Mouse (Mus musculus): ENCODE data around the gene Spata25. TPM values are rescaled to one million over a fixed set of nuclear protein-coding genes. Genes with fewer than 3 reads are reported as not detected.

Gene Spata25
- polyA plus RNA-seq, 1 experiment from 2014 or later = not detected

DNA sequence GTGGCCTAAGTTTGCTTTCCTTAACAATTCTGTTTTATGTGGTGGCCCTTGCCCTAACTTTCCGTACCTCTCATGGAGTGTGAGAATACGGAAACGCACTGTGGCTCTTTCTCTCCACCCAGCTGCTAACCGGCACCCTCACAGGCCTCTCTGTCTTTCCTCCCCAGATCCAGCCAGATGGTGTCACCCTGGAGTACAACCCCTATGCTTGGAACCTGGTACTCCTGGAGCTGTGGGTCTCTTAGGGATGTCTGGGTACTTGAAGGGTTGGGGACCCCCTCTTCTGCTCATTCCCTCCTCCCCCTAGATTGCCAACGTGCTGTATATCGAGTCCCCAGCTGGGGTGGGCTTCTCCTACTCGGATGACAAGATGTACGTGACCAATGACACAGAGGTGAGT lies 6.2 kb upstream of the Spata25 start:
- H3K4me3 ChIP-seq = peak overlapping the region; percentile 81
- H3K27me3 ChIP-seq = no peaks in the 10 kb centered on the region
- ATAC-seq (replicated peaks) = no peak
- no peaks in the 10 kb centered on the region for H3K9me3 ChIP-seq
- no peak overlapping the region for H3K27ac ChIP-seq (replicated peaks)
- H3K9ac ChIP-seq (replicated peaks) = peak overlapping the region; percentile 73
- 52% methylated on average over 8 of the region's 8 CpGs for WGBS
- peaks cover 16% of the 10 kb centered on the region for H3K36me3 ChIP-seq
- H3K4me1 ChIP-seq = peaks cover 23% of the 10 kb centered on the region
- peak overlapping the region; percentile 100 for H3K4me2 ChIP-seq (replicated peaks)

DNA sequence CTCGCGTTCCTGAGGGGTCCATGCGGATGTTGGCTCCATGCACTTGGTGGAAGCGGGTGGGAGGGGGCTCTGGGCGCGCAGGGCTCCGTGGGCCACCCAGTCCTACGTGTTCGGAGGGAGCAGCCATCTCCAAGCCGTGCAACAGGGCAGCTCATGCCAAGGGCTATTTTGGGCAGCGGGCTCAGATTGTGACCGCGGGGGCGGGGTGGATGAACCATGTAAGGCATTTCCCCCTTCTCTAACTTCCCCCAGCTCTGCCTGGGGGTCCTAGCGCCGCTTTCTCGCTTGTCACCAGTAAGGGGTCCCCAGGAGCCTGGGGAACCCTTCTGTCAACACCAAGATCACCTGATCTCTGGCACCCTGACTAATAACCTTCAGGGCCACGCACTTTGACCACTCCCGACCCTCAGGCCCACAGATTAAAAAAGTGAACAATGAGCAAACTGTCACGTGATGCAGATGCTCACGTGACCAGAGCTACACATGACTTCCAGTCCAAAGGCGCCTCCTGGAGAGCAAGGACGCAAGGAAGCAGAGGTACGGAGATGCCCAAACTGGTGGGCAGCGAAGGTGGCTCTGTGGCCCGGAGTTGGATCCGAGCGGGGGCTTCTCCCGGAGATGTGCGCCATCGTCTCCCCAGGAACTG lies 5.1 kb upstream of the Spata25 start, which contains the start of gene Neurl2:
TSS of gene Neurl2 (minus strand) at position 143 of the 646 bp plus-strand sequence.
- Histone ChIP-seq H3K4me1 (peaks cover 23% of the 10 kb centered on the region), H3K9ac (replicated peaks) (peak within 1 kb of the TSS; percentile 73), H3K36me3 (peaks cover 9% of the 10 kb centered on the region), H3K4me3 (peak within 1 kb of the TSS; percentile 81), H3K9me3 (no peaks in the 10 kb centered on the region), H3K27me3 (no peaks in the 10 kb centered on the region), H3K4me2 (replicated peaks) (peak within 1 kb of the TSS; percentile 100), H3K27ac (replicated peaks) (peak within 1 kb of the TSS; percentile 82)
- ATAC-seq (replicated peaks) = peak; percentile 65
- WGBS = under 1% methylated on average over 31 of the region's 31 CpGs

DNA sequence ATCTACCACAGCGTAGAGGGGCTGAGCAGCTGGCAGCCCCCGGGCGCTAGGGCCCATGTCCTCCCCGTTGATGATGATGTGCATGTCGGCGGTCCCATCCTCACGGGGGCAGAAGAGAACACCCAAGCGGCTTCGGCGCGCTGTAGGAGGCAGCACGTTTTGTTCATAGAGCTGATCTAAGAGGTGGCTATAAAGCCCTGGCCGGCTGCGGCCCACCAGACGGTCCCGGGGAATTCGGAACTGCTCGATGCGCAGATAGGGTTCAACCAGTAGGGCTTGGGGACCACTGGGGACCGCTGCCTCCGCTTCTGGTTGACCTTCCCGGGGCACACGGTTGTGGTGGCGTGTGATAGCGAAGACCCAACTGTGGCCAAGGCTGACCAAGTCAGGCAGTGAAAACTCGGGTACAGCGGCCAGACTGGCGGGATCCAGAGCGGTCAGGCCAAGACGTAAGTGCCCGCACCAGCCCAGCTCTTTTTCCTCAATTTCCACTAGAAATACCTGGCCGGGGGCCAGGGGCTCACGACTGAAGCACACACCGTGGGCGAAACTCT lies 4.5 kb upstream of the Spata25 start, which contains the start of gene Ctsa:
TSS of gene Ctsa (plus strand) at position 126 of the 554 bp plus-strand sequence.
- no peaks in the 10 kb centered on the region for H3K9me3 ChIP-seq
- peak within 1 kb of the TSS; percentile 82 for H3K27ac ChIP-seq (replicated peaks)
- ATAC-seq (replicated peaks) = peak; percentile 79
- H3K27me3 ChIP-seq = no peaks in the 10 kb centered on the region
- H3K4me1 ChIP-seq = peaks cover 23% of the 10 kb centered on the region
- WGBS = under 1% methylated on average over 35 of the region's 35 CpGs
- H3K4me2 ChIP-seq (replicated peaks) = peak within 1 kb of the TSS; percentile 100
- peak within 1 kb of the TSS; percentile 73 for H3K9ac ChIP-seq (replicated peaks)
- H3K4me3 ChIP-seq = peak within 1 kb of the TSS; percentile 81
- H3K36me3 ChIP-seq = peaks cover 3% of the 10 kb centered on the region; the same call in 1 of the 2 replicates

DNA sequence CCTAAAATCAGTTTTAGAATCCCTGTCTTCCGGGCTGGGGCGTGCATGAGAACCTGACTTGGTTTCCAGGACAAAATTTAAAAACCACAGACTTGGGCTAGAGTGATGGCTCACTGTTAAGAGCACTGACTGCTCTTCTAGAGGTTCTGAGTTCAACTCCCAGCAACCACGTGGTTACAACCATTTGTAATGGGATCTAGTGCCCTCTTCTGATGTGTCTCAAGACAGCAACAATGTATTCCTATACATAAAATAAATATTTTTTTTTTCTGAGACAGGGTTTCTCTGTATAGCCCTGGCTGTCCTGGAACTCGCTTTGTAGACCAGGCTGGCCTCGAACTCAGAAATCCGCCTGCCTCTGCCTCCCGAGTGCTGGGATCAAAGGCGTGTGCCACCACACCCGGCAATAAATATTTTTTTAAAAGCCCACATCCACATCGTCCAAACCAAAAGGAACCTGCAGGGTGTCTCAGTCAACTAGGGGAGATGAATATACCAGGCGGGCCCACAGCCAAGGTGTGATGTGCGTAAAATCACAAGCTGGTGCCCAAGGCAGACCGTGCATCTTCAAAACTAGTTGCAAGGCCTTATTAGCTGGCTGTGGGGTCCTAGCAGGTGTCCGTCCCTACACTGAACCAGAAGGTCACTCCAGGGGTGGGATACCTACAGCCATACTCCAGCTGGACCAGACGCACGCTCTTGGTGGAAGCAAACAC lies 3.9 kb upstream of the Spata25 start:
- Histone ChIP-seq H3K27me3 (no peaks in the 10 kb centered on the region), H3K36me3 (peaks cover 4% of the 10 kb centered on the region), H3K4me2 (replicated peaks) (peak overlapping the region; percentile 100), H3K9ac (replicated peaks) (peak overlapping the region; percentile 73), H3K4me3 (peak overlapping the region; percentile 81), H3K4me1 (peaks cover 23% of the 10 kb centered on the region), H3K9me3 (no peaks in the 10 kb centered on the region), H3K27ac (replicated peaks) (peak overlapping the region; percentile 82)
- WGBS = 61% methylated on average over 16 of the region's 16 CpGs
- no peak; the same call in 1 of the 2 replicates for ATAC-seq (replicated peaks)

DNA sequence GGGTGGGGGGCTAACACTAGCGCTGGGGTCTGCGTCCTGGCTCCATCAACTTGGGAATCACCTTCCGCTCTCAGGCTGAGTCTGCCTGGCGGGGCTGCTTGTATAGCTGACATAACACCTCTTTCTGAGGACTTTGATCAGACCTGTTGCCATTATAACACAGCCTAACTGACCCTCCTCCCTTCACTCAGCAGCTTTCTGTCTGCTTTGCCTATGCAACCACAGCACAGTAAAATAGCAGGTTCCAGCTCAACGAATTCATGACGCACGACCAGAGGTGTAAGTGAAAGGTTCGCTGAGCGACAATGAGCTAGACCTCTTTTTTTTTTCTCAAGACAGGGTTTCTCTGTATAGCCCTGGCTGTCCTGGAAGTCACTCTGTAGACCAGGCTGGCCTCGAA lies 2.7 kb upstream of the Spata25 start:
- peaks cover 23% of the 10 kb centered on the region for H3K4me1 ChIP-seq
- H3K9ac ChIP-seq (replicated peaks) = no peak overlapping the region
- H3K27me3 ChIP-seq = no peaks in the 10 kb centered on the region
- peaks cover 15% of the 10 kb centered on the region for H3K36me3 ChIP-seq
- H3K4me2 ChIP-seq (replicated peaks) = no peak overlapping the region
- H3K27ac ChIP-seq (replicated peaks) = no peak overlapping the region
- no peak for ATAC-seq (replicated peaks)
- H3K4me3 ChIP-seq = no peak overlapping the region
- no peaks in the 10 kb centered on the region for H3K9me3 ChIP-seq
- 86% methylated on average over 10 of the region's 10 CpGs for WGBS

DNA sequence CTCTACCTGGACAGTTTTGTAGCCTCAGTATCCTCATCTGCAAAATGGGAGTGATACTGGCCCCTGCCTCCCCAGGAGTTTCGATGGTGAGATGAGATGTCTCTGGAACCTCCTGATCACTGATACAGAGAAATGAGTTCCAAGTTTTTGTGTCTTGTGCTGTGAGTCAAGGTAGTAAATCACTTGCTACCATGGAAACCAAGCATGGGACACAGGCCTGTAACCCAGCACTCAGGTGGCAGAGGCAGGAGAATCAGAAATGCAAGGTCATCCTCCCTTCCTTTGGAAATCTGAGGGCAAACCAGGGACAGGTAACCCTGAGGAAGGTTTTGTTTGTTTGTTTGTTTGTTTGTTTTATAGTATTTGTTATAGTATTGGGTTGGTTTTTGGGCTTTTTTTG lies 753 bp upstream of the Spata25 start:
- no peak overlapping the region for H3K27ac ChIP-seq (replicated peaks)
- peaks cover 28% of the 10 kb centered on the region for H3K36me3 ChIP-seq
- no peaks in the 10 kb centered on the region for H3K27me3 ChIP-seq
- H3K9ac ChIP-seq (replicated peaks) = no peak overlapping the region
- no peak overlapping the region for H3K4me3 ChIP-seq
- no peaks in the 10 kb centered on the region for H3K9me3 ChIP-seq
- no peak for ATAC-seq (replicated peaks)
- H3K4me2 ChIP-seq (replicated peaks) = no peak overlapping the region
- peaks cover 16% of the 10 kb centered on the region for H3K4me1 ChIP-seq
- WGBS = 97% methylated on average over 1 of the region's 1 CpGs

DNA sequence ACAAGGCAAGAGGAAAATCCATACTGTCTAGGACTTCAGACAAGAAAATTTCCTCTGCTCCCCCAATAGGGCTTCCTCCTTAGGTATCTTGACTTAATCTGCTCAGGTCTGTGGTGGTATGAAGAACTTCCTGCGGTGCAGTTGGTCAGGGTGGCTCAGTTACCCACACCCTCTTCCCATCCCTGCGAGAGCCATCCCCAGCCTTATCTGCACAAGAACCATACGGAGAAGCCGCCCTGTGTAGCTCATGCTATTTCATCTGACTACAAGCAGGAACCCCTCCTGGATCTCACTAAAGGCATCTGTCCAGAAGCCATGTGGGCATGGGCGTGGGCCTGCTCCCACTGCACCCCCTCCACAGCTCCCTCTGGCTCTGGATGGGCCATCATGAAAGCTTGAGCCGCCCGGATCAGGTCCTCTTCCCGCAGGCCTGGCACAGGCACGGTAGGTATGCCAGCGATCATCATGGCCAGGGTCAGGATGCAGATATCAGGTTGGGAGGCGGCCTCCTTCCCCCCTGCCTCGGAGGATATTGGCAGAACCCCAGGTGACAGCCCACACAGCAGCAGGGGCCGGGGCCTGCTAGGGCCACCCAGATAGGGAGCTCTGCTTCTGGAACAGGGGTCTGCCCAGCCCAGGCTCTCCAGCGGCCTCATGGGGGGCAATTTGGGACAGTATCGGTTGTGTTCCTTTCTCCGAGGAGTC lies 1.0 kb downstream of the Spata25 start:
- H3K4me1 ChIP-seq = peaks cover 18% of the 10 kb centered on the region
- H3K27me3 ChIP-seq = no peaks in the 10 kb centered on the region
- no peak overlapping the region for H3K4me2 ChIP-seq (replicated peaks)
- no peak overlapping the region for H3K27ac ChIP-seq (replicated peaks)
- WGBS = 90% methylated on average over 16 of the region's 16 CpGs
- H3K9ac ChIP-seq (replicated peaks) = no peak overlapping the region
- no peak for ATAC-seq (replicated peaks)
- peaks cover 28% of the 10 kb centered on the region for H3K36me3 ChIP-seq
- H3K4me3 ChIP-seq = no peak overlapping the region
- H3K9me3 ChIP-seq = no peaks in the 10 kb centered on the region

DNA sequence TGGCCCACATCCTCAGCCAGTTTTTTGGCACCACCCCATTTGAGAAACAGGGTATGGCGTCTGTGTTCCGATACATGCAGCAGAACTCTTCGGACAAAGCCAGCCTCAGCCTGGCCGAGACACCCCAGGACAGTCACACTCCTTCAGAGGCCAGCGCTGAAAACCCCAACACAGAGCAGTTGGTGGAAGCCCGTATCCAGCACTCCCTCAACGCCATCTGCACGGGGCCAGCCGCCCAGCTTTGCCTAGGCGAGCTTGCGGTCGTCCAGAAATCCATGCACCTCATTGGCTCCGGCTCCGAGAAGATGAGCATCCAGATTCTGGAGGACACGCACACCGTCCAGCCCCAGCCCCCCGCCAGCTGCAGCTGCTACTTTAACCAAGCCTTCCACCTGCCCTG lies 2.8 kb downstream of the Spata25 start:
- peaks cover 40% of the 10 kb centered on the region for H3K36me3 ChIP-seq
- H3K9ac ChIP-seq (replicated peaks) = no peak overlapping the region
- H3K9me3 ChIP-seq = no peaks in the 10 kb centered on the region
- H3K27ac ChIP-seq (replicated peaks) = no peak overlapping the region
- ATAC-seq (replicated peaks) = no peak
- 94% methylated on average over 17 of the region's 17 CpGs for WGBS
- peaks cover 23% of the 10 kb centered on the region for H3K4me1 ChIP-seq
- H3K27me3 ChIP-seq = no peaks in the 10 kb centered on the region
- H3K4me3 ChIP-seq = no peak overlapping the region
- no peak overlapping the region for H3K4me2 ChIP-seq (replicated peaks)

DNA sequence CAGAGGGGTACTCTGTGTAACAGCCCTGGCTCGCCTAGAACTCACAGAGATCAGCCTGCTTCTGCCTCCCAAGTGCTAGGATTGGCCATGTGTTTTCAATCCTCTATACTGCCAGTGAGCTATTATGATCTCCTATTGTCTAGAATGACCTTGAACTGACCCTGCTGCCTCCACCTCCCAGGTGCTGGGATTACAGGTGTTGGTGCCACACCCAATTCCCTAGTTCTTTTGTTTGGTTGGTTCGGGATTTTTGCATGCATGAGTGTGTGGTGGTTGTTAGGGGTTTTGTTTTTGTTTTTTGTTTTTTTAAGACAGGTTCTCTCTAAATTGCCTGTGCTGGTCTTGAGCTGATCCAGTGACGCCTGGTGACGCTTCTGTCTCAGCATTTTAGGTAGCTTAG lies 4.4 kb downstream of the Spata25 start:
- Histone ChIP-seq H3K36me3 (peaks cover 44% of the 10 kb centered on the region), H3K4me3 (no peak overlapping the region), H3K27me3 (no peaks in the 10 kb centered on the region), H3K4me2 (replicated peaks) (peak overlapping the region; percentile 66), H3K9me3 (no peaks in the 10 kb centered on the region), H3K9ac (replicated peaks) (no peak overlapping the region), H3K27ac (replicated peaks) (no peak overlapping the region), H3K4me1 (peaks cover 23% of the 10 kb centered on the region)
- 88% methylated on average over 4 of the region's 4 CpGs for WGBS
- no peak for ATAC-seq (replicated peaks)

DNA sequence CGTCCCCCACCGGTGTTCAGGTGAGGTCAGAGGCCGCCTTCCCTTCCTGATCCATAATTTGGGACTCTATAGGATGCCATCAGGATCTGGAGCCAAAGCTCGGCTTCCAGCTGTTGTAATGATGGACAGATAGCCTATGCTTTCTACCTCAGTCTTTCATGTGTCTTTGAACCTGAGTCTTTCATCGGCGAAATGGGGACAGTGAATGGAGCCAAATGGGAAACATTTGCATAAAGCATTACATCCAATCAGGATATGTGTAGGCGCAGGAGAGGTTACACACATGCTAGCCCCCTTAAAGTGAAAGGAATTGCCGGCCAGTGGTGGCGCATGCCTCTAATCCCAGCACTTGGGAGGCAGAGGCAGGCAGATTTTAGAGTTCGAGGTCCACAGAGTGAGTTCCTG lies 5.2 kb downstream of the Spata25 start:
- Histone ChIP-seq H3K9me3 (no peaks in the 10 kb centered on the region), H3K4me2 (replicated peaks) (peak overlapping the region; percentile 66), H3K4me1 (peaks cover 23% of the 10 kb centered on the region), H3K27me3 (no peaks in the 10 kb centered on the region), H3K27ac (replicated peaks) (peak overlapping the region; percentile 88), H3K36me3 (peaks cover 44% of the 10 kb centered on the region), H3K9ac (replicated peaks) (peak overlapping the region; percentile 75), H3K4me3 (peak overlapping the region; percentile 73)
- WGBS = under 1% methylated on average over 10 of the region's 10 CpGs
- peak; percentile 71 for ATAC-seq (replicated peaks)

DNA sequence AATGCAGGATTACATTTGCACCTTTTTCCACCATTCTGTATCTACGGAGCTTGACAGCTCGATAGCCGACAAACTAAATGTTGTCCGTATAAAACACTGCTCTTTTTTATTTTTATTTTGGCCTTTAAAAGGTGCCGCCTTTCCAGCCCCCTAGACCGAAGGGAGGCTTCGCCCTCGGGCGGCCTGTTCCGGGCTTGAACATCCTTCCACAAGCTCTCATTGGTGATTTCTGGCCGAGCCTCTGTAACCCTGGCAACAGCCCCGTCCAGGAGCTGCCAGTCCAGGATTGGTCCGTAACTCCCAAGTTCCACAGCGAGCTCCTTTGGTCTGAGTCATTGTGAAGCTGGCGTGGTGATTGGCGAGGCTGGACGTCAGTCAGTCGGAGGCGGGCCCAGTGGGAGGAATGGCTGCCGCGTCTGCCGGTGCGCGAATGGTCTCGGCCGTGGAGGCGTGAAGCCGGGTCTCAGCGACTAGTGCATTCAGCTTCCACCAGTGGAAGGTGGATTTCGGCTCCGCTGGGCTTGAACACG lies 5.6 kb downstream of the Spata25 start, which contains the start of gene Zswim1:
TSS of gene Zswim1 (plus strand) at position 51 of the 530 bp plus-strand sequence.
- no peaks in the 10 kb centered on the region for H3K9me3 ChIP-seq
- H3K36me3 ChIP-seq = peaks cover 44% of the 10 kb centered on the region
- peak within 1 kb of the TSS; percentile 88 for H3K27ac ChIP-seq (replicated peaks)
- H3K4me2 ChIP-seq (replicated peaks) = peak within 1 kb of the TSS; percentile 66
- peak; percentile 99 for ATAC-seq (replicated peaks)
- WGBS = under 1% methylated on average over 32 of the region's 32 CpGs
- peak within 1 kb of the TSS; percentile 75 for H3K9ac ChIP-seq (replicated peaks)
- H3K4me1 ChIP-seq = peaks cover 23% of the 10 kb centered on the region
- peak within 1 kb of the TSS; percentile 73 for H3K4me3 ChIP-seq
- no peaks in the 10 kb centered on the region for H3K27me3 ChIP-seq

Measured in forebrain, embryonic 15.5 days (tissue).